Mouse (Mus musculus) lung, postnatal 0 days (tissue): ENCODE measurements around the gene Ccdc65.

Experiments used
- CTCF ChIP-seq: IDR thresholded peaks from 2 replicates; pipeline ENCODE4 v1.5.1; 2016; ENCODE audit warnings: antibody characterized with exemption, mild to moderate bottlenecking
- EP300 ChIP-seq: IDR thresholded peaks from 2 replicates; pipeline ENCODE4 v1.6.1; 2016; ENCODE audit warnings: antibody characterized with exemption, mild to moderate bottlenecking, control low read depth

GRCm38 (mm10) chr15:98749093-98749492, 41.1 kb downstream of the Ccdc65 start:
- TF ChIP-seq CTCF, result no peak
- no peak for TF ChIP-seq EP300
